Mouse (Mus musculus): ENCODE measurements at regions not wholly inside any gene's neighbourhood (a gene's known extent, or its start where the extent isn't known, plus 50 kb on each side); places are given as distances from the start of the nearest gene placed in this dataset.

- DNase-seq (ENCODE audit: low read depth), result no peak
These were observed 273.3 kb upstream of the Irx2 start for GRCm38 (mm10) chr13:72355297-72355696.

DNA sequence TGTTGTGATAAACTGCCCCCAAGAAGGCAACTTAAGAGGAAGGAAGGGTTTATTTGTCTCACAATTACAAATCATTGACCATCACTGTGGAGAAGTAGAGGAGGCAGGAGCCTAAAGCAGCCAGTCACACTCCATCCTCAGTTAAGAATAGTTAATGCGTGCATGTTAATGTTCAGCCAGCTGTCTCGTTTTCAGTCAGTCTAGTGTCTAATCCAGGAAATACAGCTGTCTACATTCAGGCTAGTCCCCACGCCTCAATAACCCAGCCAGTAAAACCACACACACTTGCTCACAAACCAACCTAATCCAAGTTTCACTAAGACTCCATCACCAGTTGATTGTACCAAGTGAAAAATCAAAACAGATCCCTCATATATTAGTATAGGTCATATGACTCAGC, 272.8 kb upstream of the Irx2 start:
- no peak for DNase-seq (ENCODE audit: low read depth)

DNA sequence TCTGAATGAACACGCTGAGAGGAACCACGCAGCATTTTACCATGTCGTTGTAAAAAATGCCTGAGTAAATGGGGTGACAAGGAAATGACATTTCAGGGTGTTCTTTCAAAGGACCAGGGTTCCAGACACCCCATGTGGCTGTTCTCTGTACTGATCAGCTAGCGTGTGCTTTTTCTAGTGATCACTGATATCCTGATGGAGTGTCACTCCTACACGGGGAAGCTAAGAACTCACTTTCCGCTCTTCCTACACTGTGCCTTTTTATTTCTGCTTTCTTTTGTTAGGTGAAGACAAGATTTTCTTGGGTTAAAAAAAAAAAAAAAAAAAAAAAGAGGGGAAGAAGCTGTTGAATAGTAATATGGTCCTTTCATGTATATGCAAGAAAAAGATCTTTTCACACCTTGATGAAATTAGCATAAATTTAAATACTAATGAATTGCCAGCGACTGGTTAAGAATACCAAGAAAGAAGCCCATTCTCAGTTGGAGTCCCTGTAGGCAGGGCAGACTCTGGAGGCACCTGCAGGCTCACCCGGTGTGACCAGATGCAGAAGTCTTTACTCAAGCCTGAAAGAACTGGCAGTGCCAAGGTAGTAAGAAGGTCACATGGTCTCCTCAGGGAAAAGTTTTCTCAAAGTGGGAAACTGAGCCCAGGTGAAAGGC, 270.2 kb upstream of the Irx2 start:
- DNase-seq (ENCODE audit: low read depth), result no peak

DNA sequence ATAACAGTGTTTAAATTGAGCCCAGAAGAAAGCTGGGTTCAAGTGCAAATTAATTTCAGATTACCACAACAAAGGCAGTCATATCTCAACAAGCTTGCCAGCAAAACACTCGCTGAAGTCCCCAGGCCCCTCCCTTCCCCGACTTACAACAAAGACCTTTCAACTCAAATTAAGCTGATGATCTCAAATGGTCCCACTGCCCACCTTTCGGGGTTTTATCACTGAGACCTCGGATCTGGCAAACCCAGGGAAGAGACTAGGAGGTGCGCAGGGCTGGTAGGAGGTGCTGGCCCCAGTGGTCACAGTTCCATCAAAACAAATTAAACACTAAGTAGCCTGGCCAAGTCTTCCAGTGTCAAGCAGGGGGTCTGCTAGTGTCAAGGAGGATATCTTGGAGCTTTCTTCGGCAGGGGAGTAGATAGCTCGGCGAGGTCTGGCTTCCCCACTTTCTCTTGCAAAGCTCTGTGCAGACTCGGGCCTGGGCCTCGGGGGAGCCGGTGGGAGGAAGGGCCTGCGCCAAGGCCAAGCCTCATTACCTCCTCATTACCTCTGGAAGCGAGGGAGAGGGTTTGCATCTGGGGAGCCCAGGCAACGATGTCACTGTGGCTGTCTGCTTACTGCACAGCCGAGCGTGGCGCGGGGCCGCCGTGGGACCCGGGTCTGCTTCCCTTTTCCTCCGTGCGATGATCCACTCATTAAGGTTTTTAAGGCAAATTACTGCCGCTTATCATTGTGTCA, 262.9 kb upstream of the Irx2 start:
- DNase-seq (ENCODE audit: low read depth), result no peak

DNA sequence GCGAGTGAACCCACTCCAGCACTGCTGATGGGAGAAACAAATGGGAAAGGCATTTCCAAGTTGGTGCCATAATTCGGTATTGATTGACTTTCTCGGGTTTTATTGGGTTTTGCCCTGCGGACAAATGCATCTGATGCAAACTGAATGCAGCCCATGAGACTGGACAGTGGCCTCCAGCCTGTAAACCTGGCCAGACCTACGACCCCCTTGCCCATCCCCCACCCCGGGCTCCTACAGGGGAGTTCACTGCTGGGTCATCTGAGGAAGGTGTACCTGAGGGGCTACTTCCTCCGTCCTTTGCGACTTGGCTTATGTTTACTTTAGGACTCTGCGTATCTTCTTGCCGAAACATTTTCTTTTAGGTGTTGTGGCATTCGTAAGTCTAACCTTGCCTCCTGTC, 262.3 kb upstream of the Irx2 start:
- no peak for DNase-seq (ENCODE audit: low read depth)

DNA sequence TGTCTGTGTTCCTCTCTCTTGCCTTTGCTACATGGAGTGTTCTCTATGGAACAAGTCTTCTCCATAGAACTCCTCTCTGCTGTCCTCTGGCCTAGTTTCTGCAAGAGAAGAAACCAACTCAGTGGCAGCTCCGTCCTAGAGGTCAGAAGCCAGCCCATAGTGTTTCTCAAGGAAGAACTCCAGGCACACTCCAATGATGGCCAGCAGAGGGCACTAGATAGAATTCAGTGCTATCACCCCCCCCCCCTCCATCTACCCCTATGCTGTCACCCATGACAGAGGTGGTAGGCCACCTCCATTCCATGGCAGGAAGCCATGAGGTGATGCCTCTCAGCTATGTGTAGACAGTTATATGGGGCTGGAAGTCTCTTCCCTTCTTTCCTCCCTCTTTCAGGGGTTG, 258.5 kb upstream of the Irx2 start:
- no peak for DNase-seq (ENCODE audit: low read depth)

- DNase-seq (ENCODE audit: low read depth), result no peak
These were observed 257.6 kb upstream of the Irx2 start for GRCm38 (mm10) chr13:72370997-72371396.

GRCm38 (mm10) chr13:72393366-72393765, 235.3 kb upstream of the Irx2 start:
- DNase-seq (ENCODE audit: low read depth), result peak; percentile 31

- DNase-seq (ENCODE audit: low read depth), result no peak
These were observed 227.9 kb upstream of the Irx2 start for GRCm38 (mm10) chr13:72400677-72401076.

- DNase-seq (ENCODE audit: low read depth), result no peak
These were observed 219.2 kb upstream of the Irx2 start for GRCm38 (mm10) chr13:72409238-72409965.

DNA sequence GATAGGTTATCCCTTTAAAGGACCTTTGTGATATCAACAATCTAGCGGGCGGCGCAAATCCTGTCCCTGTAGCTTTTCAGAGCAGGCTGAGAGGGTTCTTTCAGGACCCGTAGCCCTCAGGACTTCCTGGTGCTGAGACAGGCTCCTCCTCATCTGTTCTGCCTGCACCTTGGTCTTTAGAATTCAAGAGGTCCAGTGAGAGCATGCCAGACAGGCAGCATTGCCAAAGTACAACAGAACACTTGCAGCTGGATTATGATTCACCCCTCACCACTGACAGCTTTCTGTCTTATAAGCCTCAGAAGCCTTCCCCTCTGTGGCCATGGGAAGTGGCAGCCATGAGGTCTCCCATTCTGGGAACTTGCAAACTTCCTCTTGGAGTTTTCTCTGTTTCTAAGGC, 216.0 kb upstream of the Irx2 start:
- no peak for DNase-seq (ENCODE audit: low read depth)

DNA sequence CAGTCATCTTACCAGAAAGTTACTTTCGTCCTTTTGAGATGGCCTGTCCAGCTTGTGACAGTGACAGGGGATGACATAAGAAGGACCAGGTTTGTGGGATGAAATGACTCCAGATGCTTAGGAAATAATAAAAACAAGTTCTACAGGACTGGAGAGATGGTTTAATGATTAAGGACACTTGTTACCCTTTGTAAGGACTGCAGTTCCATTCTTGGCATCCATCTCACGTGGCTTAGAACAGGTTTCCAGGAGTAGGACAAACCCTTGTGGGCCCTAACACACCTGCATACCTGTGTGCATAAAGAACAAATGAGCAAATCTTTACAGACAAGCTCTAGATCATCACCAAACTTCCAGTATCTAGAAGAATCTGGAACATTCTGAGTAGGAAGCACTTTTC, 211.6 kb upstream of the Irx2 start:
- no peak for DNase-seq (ENCODE audit: low read depth)

- DNase-seq (ENCODE audit: low read depth), result no peak
These were observed 210.8 kb upstream of the Irx2 start for GRCm38 (mm10) chr13:72417816-72418215.

DNA sequence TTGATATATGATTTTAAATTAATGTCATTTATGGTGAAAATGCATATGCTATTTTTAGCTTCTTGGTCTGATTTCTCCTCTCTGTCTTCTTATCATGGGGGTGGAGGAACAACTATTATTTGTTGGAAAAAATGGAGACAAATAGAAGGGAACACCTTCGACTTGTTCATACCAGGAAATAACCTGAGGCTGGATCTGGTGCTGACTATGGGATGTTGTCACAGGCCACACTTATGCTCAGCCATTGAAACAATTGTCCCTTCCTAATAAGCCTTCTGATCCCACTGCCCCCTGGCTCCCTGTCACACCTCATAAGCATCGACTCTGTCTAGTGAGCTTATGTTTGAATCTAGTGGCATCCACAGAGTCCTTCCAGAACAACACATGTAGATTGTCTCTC, 210.3 kb upstream of the Irx2 start:
- no peak for DNase-seq (ENCODE audit: low read depth)

- DNase-seq (ENCODE audit: low read depth), result no peak
These were observed 209.1 kb upstream of the Irx2 start for GRCm38 (mm10) chr13:72419532-72419931.

DNA sequence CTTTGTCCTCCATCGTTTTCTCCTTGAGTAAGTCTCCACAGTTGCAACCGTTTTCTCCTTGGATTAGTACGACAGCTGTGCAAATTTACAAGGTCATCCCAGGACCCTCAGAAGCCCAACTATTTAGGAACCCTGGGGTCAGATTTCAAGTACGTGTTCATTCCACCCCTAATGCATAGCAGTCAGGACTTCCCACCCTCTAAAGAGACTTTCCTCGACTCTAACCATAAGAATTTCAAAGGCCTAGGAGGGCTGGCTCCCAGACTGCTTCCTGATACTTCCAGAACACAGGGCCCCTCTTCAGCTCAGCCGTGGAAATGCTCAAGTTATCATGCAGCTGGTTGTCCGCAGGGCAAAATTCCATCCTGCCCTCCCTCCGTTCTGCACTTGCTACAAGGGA, 202.7 kb upstream of the Irx2 start:
- DNase-seq (ENCODE audit: low read depth), result no peak

GRCm38 (mm10) chr13:72445336-72445735, 183.3 kb upstream of the Irx2 start:
- no peak for DNase-seq (ENCODE audit: low read depth)

- no peak for DNase-seq (ENCODE audit: low read depth)
These were observed 180.1 kb upstream of the Irx2 start for GRCm38 (mm10) chr13:72448458-72449058.

GRCm38 (mm10) chr13:72495353-72495752, 133.3 kb upstream of the Irx2 start:
- DNase-seq (ENCODE audit: low read depth), result no peak

DNA sequence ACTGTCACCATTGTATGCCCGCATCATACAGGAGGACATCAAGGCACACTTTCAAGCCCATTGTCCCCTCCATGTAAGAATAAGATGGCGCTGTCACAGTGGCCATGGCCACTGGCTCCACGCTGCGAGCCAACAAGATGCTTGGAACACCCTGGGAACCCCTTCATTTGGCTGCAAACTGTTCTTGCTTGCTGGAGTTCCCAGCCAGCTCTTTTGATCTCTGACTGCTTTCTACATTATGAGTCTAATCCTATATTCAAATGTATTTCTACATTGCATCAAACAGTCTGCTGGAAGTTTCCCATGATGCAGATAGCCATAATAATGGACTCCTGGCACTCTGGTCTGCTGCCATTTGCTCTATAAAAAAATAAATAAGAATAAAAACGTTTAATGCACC, 131.6 kb upstream of the Irx2 start:
- DNase-seq (ENCODE audit: low read depth), result no peak

DNA sequence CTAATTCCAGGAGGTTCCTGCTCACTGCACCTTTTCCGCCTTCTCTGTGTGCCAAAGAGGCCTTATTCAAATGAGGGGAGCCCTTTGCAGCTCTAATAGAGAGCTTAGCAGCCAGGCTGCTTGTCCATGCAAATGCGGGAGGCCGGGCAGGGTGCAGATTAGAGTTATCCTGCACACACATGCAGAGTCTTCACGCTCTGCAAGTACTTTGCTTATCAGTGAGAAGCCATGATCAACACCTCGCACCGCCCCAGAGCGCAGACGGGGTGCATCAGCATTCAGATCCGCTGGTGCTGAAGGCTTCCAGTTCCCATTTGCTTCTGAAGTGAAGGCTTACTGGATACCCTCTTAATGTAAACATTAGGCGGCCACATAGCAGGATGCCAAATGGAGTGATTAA, 131.1 kb upstream of the Irx2 start:
- DNase-seq (ENCODE audit: low read depth), result no peak

- DNase-seq (ENCODE audit: low read depth), result no peak
These were observed 122.7 kb upstream of the Irx2 start for GRCm38 (mm10) chr13:72505954-72506353.

- DNase-seq (ENCODE audit: low read depth), result no peak
These were observed 90.0 kb upstream of the Irx2 start for GRCm38 (mm10) chr13:72538633-72539032.
